Mouse (Mus musculus): Measurements from ENCODE around the gene Iffo2.

- peak; percentile 95 for TF ChIP-seq CTCF (IDR thresholded peaks at IDR 0.05)
- no peak for TF ChIP-seq EP300 (IDR thresholded peaks at IDR 0.05)
These were observed 139.5 kb downstream of the Iffo2 start for GRCm38 (mm10) chr4:139669847-139670246.
